ENCODE assay signal across 24 mouse cellular contexts in genomic region chr12:111251227-111251626, GRCm38 (mm10). TPM values are rescaled to one million over a fixed set of nuclear protein-coding genes. Genes with fewer than 3 reads are reported as not detected.
A peak's percentile ranks its signal among the peaks of the same experiment; 100 is the strongest.
DNase-seq lines count a peak whose midpoint lies in the region; ATAC-seq and TF ChIP-seq lines count a peak whose summit lies in the region.
"Had no signal": no experiment of that assay in that cellular context is flagged by ENCODE, and none has a peak within 500 bp of the region (broad histone marks: within the 10 kb centered on the region; RNA-seq: fewer than 3 reads in every experiment).

No protein-coding gene starts in this region.

- no peak overlapping the region for H3K9ac ChIP-seq in embryonic facial prominence, embryonic 14.5 days (ENCODE audit: low read depth, low read length)
- H3K9ac ChIP-seq in kidney, postnatal 0 days (ENCODE audit: low read depth, low read length): no peak overlapping the region
- H3K9ac ChIP-seq in kidney, embryonic 14.5 days (ENCODE audit: low read depth, low read length): no peak overlapping the region
- H3K9ac ChIP-seq: heart, embryonic 12.5 days; hindbrain, embryonic 15.5 days; lung, embryonic 14.5 days; neural tube, embryonic 15.5 days had no signal

- no peaks in the 10 kb centered on the region for H3K4me1 ChIP-seq in embryonic facial prominence, embryonic 14.5 days (ENCODE audit: control insufficient read depth, insufficient read depth, low read length)
- H3K4me1 ChIP-seq in embryonic facial prominence, embryonic 10.5 days: peaks cover 5% of the 10 kb centered on the region; the same call in 1 of the 2 replicates
- H3K4me1 ChIP-seq in kidney, postnatal 0 days (replicated peaks; ENCODE audit: insufficient read depth, low read length): no peaks in the 10 kb centered on the region
- no peaks in the 10 kb centered on the region for H3K4me1 ChIP-seq in kidney, embryonic 14.5 days (ENCODE audit: control insufficient read depth, insufficient read depth, low read length)
- H3K4me1 ChIP-seq: hindbrain, embryonic 15.5 days; limb, embryonic 10.5 days; neural tube, embryonic 15.5 days had no signal

- no peak overlapping the region for H3K27ac ChIP-seq in embryonic facial prominence, embryonic 14.5 days (replicated peaks; ENCODE audit: low read depth, low read length)
- no peak overlapping the region for H3K27ac ChIP-seq in embryonic facial prominence, embryonic 10.5 days (replicated peaks)
- H3K27ac ChIP-seq in kidney, postnatal 0 days: no peak overlapping the region
- H3K27ac ChIP-seq in kidney, embryonic 14.5 days (ENCODE audit: low read depth, low read length): no peak overlapping the region
- H3K27ac ChIP-seq: hindbrain, embryonic 15.5 days; limb, embryonic 10.5 days; neural tube, embryonic 15.5 days had no signal

- WGBS in embryonic facial prominence, embryonic 14.5 days: 65% methylated on average over 9 of the region's 9 CpGs
- WGBS in embryonic facial prominence, embryonic 10.5 days: 76% methylated on average over 9 of the region's 9 CpGs
- 57% methylated on average over 9 of the region's 9 CpGs for WGBS in kidney, postnatal 0 days
- 70% methylated on average over 9 of the region's 9 CpGs for WGBS in kidney, embryonic 14.5 days

- H3ac ChIP-seq in myocyte (ENCODE audit: control insufficient read depth, insufficient read length): no peak overlapping the region

- no peaks in the 10 kb centered on the region for H3K9me3 ChIP-seq in embryonic facial prominence, embryonic 14.5 days (ENCODE audit: control insufficient read depth, low read length)
- H3K9me3 ChIP-seq in embryonic facial prominence, embryonic 10.5 days: no peaks in the 10 kb centered on the region
- no peaks in the 10 kb centered on the region for H3K9me3 ChIP-seq in kidney, postnatal 0 days (replicated peaks; ENCODE audit: low read length)
- H3K9me3 ChIP-seq in kidney, embryonic 14.5 days (ENCODE audit: control insufficient read depth, low read length): no peaks in the 10 kb centered on the region
- H3K9me3 ChIP-seq: G1E; heart, embryonic 12.5 days; hindbrain, embryonic 15.5 days; limb, embryonic 10.5 days; neural tube, embryonic 15.5 days had no signal

- H3K36me3 ChIP-seq in embryonic facial prominence, embryonic 14.5 days (ENCODE audit: control insufficient read depth, insufficient read depth, low read length): peaks cover 43% of the 10 kb centered on the region
- peaks cover 71% of the 10 kb centered on the region for H3K36me3 ChIP-seq in embryonic facial prominence, embryonic 10.5 days (replicated peaks)
- H3K36me3 ChIP-seq in kidney, postnatal 0 days (ENCODE audit: insufficient read depth, low read length): peaks cover 5% of the 10 kb centered on the region; the same call in 1 of the 2 replicates
- H3K36me3 ChIP-seq in kidney, embryonic 14.5 days (ENCODE audit: control insufficient read depth, insufficient read depth, low read length): peaks cover 22% of the 10 kb centered on the region; the same call in 1 of the 2 replicates
- H3K36me3 ChIP-seq in myocyte (ENCODE audit: control insufficient read depth, insufficient read depth): peaks cover 8% of the 10 kb centered on the region
- H3K36me3 ChIP-seq: G1E had no signal

- no peak for ATAC-seq in embryonic facial prominence, embryonic 14.5 days (ENCODE audit: low read depth)
- ATAC-seq in kidney, postnatal 0 days (replicated peaks; ENCODE audit: low FRiP score, low read depth): no peak
- no peak for ATAC-seq in kidney, embryonic 14.5 days (ENCODE audit: low FRiP score, low TSS enrichment)
- ATAC-seq: forebrain, embryonic 14.5 days had no signal

- TF ChIP-seq POLR2A in myocyte (IDR thresholded peaks at IDR 0.05; ENCODE audit: insufficient read length, low read depth): no peak

- H3K27me3 ChIP-seq in embryonic facial prominence, embryonic 14.5 days (replicated peaks; ENCODE audit: control insufficient read depth, insufficient read depth, low read length): no peaks in the 10 kb centered on the region
- H3K27me3 ChIP-seq in embryonic facial prominence, embryonic 10.5 days (replicated peaks; ENCODE audit: low read depth, poor library complexity, severe bottlenecking): no peaks in the 10 kb centered on the region
- no peaks in the 10 kb centered on the region for H3K27me3 ChIP-seq in kidney, postnatal 0 days (ENCODE audit: insufficient read depth, low read length)
- no peaks in the 10 kb centered on the region for H3K27me3 ChIP-seq in kidney, embryonic 14.5 days (ENCODE audit: control insufficient read depth, insufficient read depth, low read length)
- H3K27me3 ChIP-seq in myocyte (ENCODE audit: control insufficient read depth, insufficient read depth, insufficient read length): no peaks in the 10 kb centered on the region
- H3K27me3 ChIP-seq: heart, embryonic 12.5 days; hindbrain, embryonic 15.5 days; neural tube, embryonic 15.5 days had no signal

- no peak overlapping the region for H3K4me3 ChIP-seq in embryonic facial prominence, embryonic 14.5 days (ENCODE audit: low read depth, low read length)
- no peak overlapping the region for H3K4me3 ChIP-seq in embryonic facial prominence, embryonic 10.5 days
- H3K4me3 ChIP-seq in kidney, postnatal 0 days (replicated peaks; ENCODE audit: low read depth, low read length): no peak overlapping the region
- no peak overlapping the region for H3K4me3 ChIP-seq in kidney, embryonic 14.5 days (ENCODE audit: low read length)
- no peak overlapping the region for H3K4me3 ChIP-seq in myocyte
- H3K4me3 ChIP-seq: erythroblast, embryonic 14.5 days; heart, embryonic 12.5 days; hindbrain, embryonic 15.5 days; limb, embryonic 10.5 days; neural tube, embryonic 15.5 days had no signal

- DNase-seq in embryonic facial prominence, embryonic 14.5 days (ENCODE audit: low spot score): peak; percentile 35
- DNase-seq in embryonic facial prominence, embryonic 10.5 days (ENCODE audit: low spot score): no peak
- no peak for DNase-seq in kidney, postnatal 0 days (ENCODE audit: low spot score)
- peak; percentile 43 for DNase-seq in right cerebral cortex, adult 18-20 months
- DNase-seq in right cerebral cortex, postnatal 4 days: no peak
- DNase-seq in T-cell, adult 2 months (ENCODE audit: low spot score): no peak
- DNase-seq: adrenal gland, postnatal 14 days; cerebellum, adult 2 months; cerebellum, postnatal 36 days; heart, postnatal 36 days; kidney, adult 18-20 months; kidney, postnatal 14 days; lung, embryonic 14.5 days; lung, postnatal 4 days; right cerebral cortex, postnatal 25 days had no signal

- peak; percentile 27; the same call in 1 of the 2 replicates for TF ChIP-seq CTCF in kidney, postnatal 0 days (IDR thresholded peaks at IDR 0.05; ENCODE audit: low read depth)

- H3K79me2 ChIP-seq in myocyte (ENCODE audit: control insufficient read depth, insufficient read depth): no peaks in the 10 kb centered on the region

- H3K4me2 ChIP-seq in embryonic facial prominence, embryonic 14.5 days (ENCODE audit: low read depth, low read length): no peak overlapping the region
- H3K4me2 ChIP-seq in kidney, postnatal 0 days (ENCODE audit: low read length): no peak overlapping the region
- no peak overlapping the region for H3K4me2 ChIP-seq in kidney, embryonic 14.5 days (replicated peaks; ENCODE audit: low read depth, low read length)
- H3K4me2 ChIP-seq in myocyte (ENCODE audit: low read depth): no peak overlapping the region
- H3K4me2 ChIP-seq: heart, embryonic 12.5 days; hindbrain, embryonic 15.5 days; lung, embryonic 14.5 days; neural tube, embryonic 15.5 days had no signal

TF ChIP-seq in myocyte, 11 proteins besides CTCF, POLR2A, EP300 and RAD21:
- TF ChIP-seq USF1 (IDR thresholded peaks at IDR 0.05; ENCODE audit: low read depth) (no peak), MYOG (IDR thresholded peaks at IDR 0.05; ENCODE audit: control insufficient read depth in 1 of 3, insufficient read depth in 1 of 3, insufficient read length in 2 of 3, low read depth in 2 of 3) (peak in 2 of 3 experiments; percentile 13 to 54), POLR2AphosphoS2 (IDR thresholded peaks at IDR 0.05; ENCODE audit: insufficient read length, low read depth) (no peak), MYOD1 (IDR thresholded peaks at IDR 0.05; ENCODE audit: control insufficient read depth in 1 of 3, insufficient read length in 2 of 3, low read depth in 2 of 3) (peak in 2 of 3 experiments; percentile 42 to 53)
TF ChIP-seq in myocyte: peak in this region for 2.

RNA-seq across cellular contexts. Expression of gene Amn, which starts 19.7 kb away (rescaled TPM):
- 0.34 and 0.50 TPM in 2 replicates for polyA plus RNA-seq in embryonic facial prominence, embryonic 14.5 days (2014; fragmentation: Nextera tagmentation; extraction: Ambion mirVana)
- 0.16 and 0.25 TPM in 2 replicates for polyA plus RNA-seq in embryonic facial prominence, embryonic 10.5 days (2016; fragmentation: Nextera tagmentation; extraction: Ambion mirVana)
- 123 and 145 TPM in 2 replicates for polyA plus RNA-seq in kidney, postnatal 0 days (2015; fragmentation: Nextera tagmentation; extraction: Ambion mirVana)
- 7.8 and 14.5 TPM in 2 replicates for polyA plus RNA-seq in kidney, embryonic 14.5 days (2014; fragmentation: Nextera tagmentation; extraction: Ambion mirVana)
- 0.13 TPM for polyA plus RNA-seq in myocyte (2012; fragmentation: generic; extraction: Trizol)

Comparison
In these comparisons a context has a peak if more than half of its experiments do, and no peak if none do; other contexts are left out.
1. DNase-seq: peak in embryonic facial prominence, embryonic 14.5 days (single experiment) and right cerebral cortex, adult 18-20 months (single experiment); none in embryonic facial prominence, embryonic 10.5 days (single experiment), kidney, postnatal 0 days (single experiment), right cerebral cortex, postnatal 4 days (single experiment) and T-cell, adult 2 months (single experiment).